Mouse (Mus musculus): ENCODE results near the gene Piezo1. TPM values are rescaled to one million over a fixed set of nuclear protein-coding genes. Genes with fewer than 3 reads are reported as not detected.

The Piezo1 gene
- total and polyA plus RNA-seq, 3 experiments: 21.1 to 59.7 (median 41.6) TPM

DNA sequence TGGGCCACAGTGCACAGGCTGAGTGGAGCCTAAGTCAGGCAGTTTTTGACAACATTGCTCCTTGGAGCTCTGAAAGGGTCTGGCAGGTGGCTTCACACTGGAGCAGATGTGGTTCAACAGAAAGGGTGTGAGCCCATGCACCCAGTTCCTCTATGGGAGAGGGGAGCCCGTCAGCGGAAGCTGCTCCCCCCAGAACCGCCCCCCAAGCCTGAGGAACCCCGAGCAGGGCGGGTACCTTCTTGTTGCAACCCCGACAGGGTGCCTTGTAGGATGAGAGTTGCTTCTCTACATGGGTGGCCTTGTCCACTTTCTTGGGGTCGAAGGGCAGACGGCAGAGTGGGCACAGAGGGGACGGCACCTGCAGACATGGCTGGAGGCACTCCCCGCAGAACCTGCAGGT is 81.2 kb downstream of the Piezo1 start:
- peaks cover 9 to 21% of the 10 kb centered on the region in 2 experiments for H3K4me1 ChIP-seq (ENCODE audit: control insufficient read depth in 1 of 2, insufficient read depth in 2 of 2)
- H3K27ac ChIP-seq (ENCODE audit: insufficient read depth, low read depth): no peak overlapping the region
- in situ Hi-C loops (cut with MboI; ENCODE audit: low pct_ligation_motif_present, low pct_unique_long_range_greater_than_20kb, low sequenced_read_pairs) (no loop called here), dilution Hi-C loops (cut with MboI; ENCODE audit: extremely low pct_ligation_motif_present, extremely low pct_unique_long_range_greater_than_20kb, low sequenced_read_pairs) (no loop called here)
- H3K9me3 ChIP-seq (replicated peaks; ENCODE audit: low read length): no peaks in the 10 kb centered on the region
- no peak overlapping the region for H3K9ac ChIP-seq (ENCODE audit: insufficient read depth, low read depth)
- no peak for DNase-seq (ENCODE audit: extremely low read depth)
- no peak overlapping the region for H3K4me2 ChIP-seq (ENCODE audit: insufficient read depth, low read depth, poor library complexity, severe bottlenecking)
- TF ChIP-seq UBTF (IDR thresholded peaks at IDR 0.05; ENCODE audit: low read depth, low read length) (no peak), ETS1 (conservative IDR thresholded peaks at IDR 0.05; ENCODE audit: low read depth, low read length) (no peak), SIN3A (IDR thresholded peaks at IDR 0.05; ENCODE audit: low read length) (no peak), POLR2AphosphoS2 (IDR thresholded peaks at IDR 0.05; ENCODE audit: low read depth, low read length) (no peak), MYC (IDR thresholded peaks at IDR 0.05; ENCODE audit: low read depth, low read length) (no peak), ZNF384 (IDR thresholded peaks at IDR 0.05; ENCODE audit: low read depth, low read length) (no peak), BHLHE40 (IDR thresholded peaks at IDR 0.05; ENCODE audit: low read depth, low read length) (no peak), POLR2A (IDR thresholded peaks at IDR 0.05; ENCODE audit: low read depth, low read length) (no peak), ZC3H11A (IDR thresholded peaks at IDR 0.05; ENCODE audit: low read depth, low read length) (no peak), USF1 (IDR thresholded peaks at IDR 0.05; ENCODE audit: low read depth, low read length) (no peak), NELFE (IDR thresholded peaks at IDR 0.05; ENCODE audit: low read depth, low read length) (no peak), KAT2A (IDR thresholded peaks at IDR 0.05; ENCODE audit: insufficient replicate concordance, low read length) (no peak), JUND (conservative IDR thresholded peaks at IDR 0.05; ENCODE audit: low read depth, low read length) (no peak), CHD2 (IDR thresholded peaks at IDR 0.05; ENCODE audit: low read length) (no peak), MAZ (IDR thresholded peaks at IDR 0.05; ENCODE audit: low read depth, low read length) (no peak), ELF1 (IDR thresholded peaks at IDR 0.05; ENCODE audit: low read depth, low read length) (no peak), JUN (IDR thresholded peaks at IDR 0.05; ENCODE audit: insufficient read depth, low read depth, low read length) (no peak), USF2 (conservative IDR thresholded peaks at IDR 0.05; ENCODE audit: low read depth, low read length) (no peak), E2F4 (IDR thresholded peaks at IDR 0.05; ENCODE audit: insufficient replicate concordance, low read depth, low read length) (no peak)
- H3K79me2 ChIP-seq (replicated peaks; ENCODE audit: control insufficient read depth, extremely low read depth, insufficient read depth, poor library complexity, severe bottlenecking): peaks cover 3% of the 10 kb centered on the region; the same call in 1 of the 2 replicates
- H3K27me3 ChIP-seq (replicated peaks): no peaks in the 10 kb centered on the region
- peaks cover 23 to 84% of the 10 kb centered on the region in 2 experiments for H3K36me3 ChIP-seq (replicated peaks in 1 of 2; ENCODE audit: control insufficient read depth in 1 of 2, insufficient read depth in 1 of 2, low read length in 1 of 2)
- H3K4me3 ChIP-seq (replicated peaks in 1 of 3; ENCODE audit: low read depth in 2 of 3, low read length in 2 of 3, poor library complexity in 1 of 3): no peak overlapping the region

GRCm38 (mm10) chr8:122469407-122469806 is 81.7 kb downstream of the Piezo1 start:
- H3K4me3 ChIP-seq (replicated peaks in 1 of 3; ENCODE audit: low read depth in 2 of 3, low read length in 2 of 3, poor library complexity in 1 of 3): no peak overlapping the region
- no peak overlapping the region for H3K27ac ChIP-seq (ENCODE audit: insufficient read depth, low read depth)
- DNase-seq (ENCODE audit: extremely low read depth): no peak
- dilution Hi-C loops (cut with MboI; ENCODE audit: extremely low pct_ligation_motif_present, extremely low pct_unique_long_range_greater_than_20kb, low sequenced_read_pairs) (no loop called here), in situ Hi-C loops (cut with MboI; ENCODE audit: low pct_ligation_motif_present, low pct_unique_long_range_greater_than_20kb, low sequenced_read_pairs) (no loop called here)
- no peaks in the 10 kb centered on the region for H3K9me3 ChIP-seq (replicated peaks; ENCODE audit: low read length)
- peaks cover 5 to 15% of the 10 kb centered on the region in 2 experiments for H3K4me1 ChIP-seq (ENCODE audit: control insufficient read depth in 1 of 2, insufficient read depth in 2 of 2)
- H3K36me3 ChIP-seq (replicated peaks in 1 of 2; ENCODE audit: control insufficient read depth in 1 of 2, insufficient read depth in 1 of 2, low read length in 1 of 2): peaks cover 23 to 86% of the 10 kb centered on the region in 2 experiments
- H3K79me2 ChIP-seq (replicated peaks; ENCODE audit: control insufficient read depth, extremely low read depth, insufficient read depth, poor library complexity, severe bottlenecking): no peaks in the 10 kb centered on the region
- no peak for TF ChIP-seq RAD21 (IDR thresholded peaks at IDR 0.05; ENCODE audit: low read depth, low read length)
- TF ChIP-seq RCOR1 (conservative IDR thresholded peaks at IDR 0.05; ENCODE audit: low read depth, low read length): no peak
- no peak for TF ChIP-seq TCF12 (IDR thresholded peaks at IDR 0.05; ENCODE audit: low read depth, low read length)
- no peak for TF ChIP-seq TBP (conservative IDR thresholded peaks at IDR 0.05; ENCODE audit: low read depth, low read length)
- no peak for TF ChIP-seq USF2 (conservative IDR thresholded peaks at IDR 0.05; ENCODE audit: low read depth, low read length)
- no peak for TF ChIP-seq CHD2 (IDR thresholded peaks at IDR 0.05; ENCODE audit: low read length)
- TF ChIP-seq ZC3H11A (IDR thresholded peaks at IDR 0.05; ENCODE audit: low read depth, low read length): no peak
- TF ChIP-seq ELF1 (IDR thresholded peaks at IDR 0.05; ENCODE audit: low read depth, low read length): no peak
- no peak for TF ChIP-seq SIN3A (IDR thresholded peaks at IDR 0.05; ENCODE audit: low read length)
- TF ChIP-seq IRF4 (IDR thresholded peaks at IDR 0.05; ENCODE audit: low read depth, low read length): no peak
- TF ChIP-seq MAFK (IDR thresholded peaks at IDR 0.05; ENCODE audit: insufficient replicate concordance, low read length): no peak
- TF ChIP-seq CHD1 (IDR thresholded peaks at IDR 0.05; ENCODE audit: low read depth, low read length): no peak
- no peak for TF ChIP-seq NRF1 (IDR thresholded peaks at IDR 0.05; ENCODE audit: low read depth, low read length)
- TF ChIP-seq KAT2A (IDR thresholded peaks at IDR 0.05; ENCODE audit: insufficient replicate concordance, low read length): no peak
- TF ChIP-seq BHLHE40 (IDR thresholded peaks at IDR 0.05; ENCODE audit: low read depth, low read length): no peak
- TF ChIP-seq MAZ (IDR thresholded peaks at IDR 0.05; ENCODE audit: low read depth, low read length): no peak
- TF ChIP-seq HCFC1 (IDR thresholded peaks at IDR 0.05; ENCODE audit: low read depth, low read length): no peak
- TF ChIP-seq JUND (conservative IDR thresholded peaks at IDR 0.05; ENCODE audit: low read depth, low read length): no peak
- no peak for TF ChIP-seq POLR2AphosphoS2 (IDR thresholded peaks at IDR 0.05; ENCODE audit: low read depth, low read length)
- no peak overlapping the region for H3K4me2 ChIP-seq (ENCODE audit: insufficient read depth, low read depth, poor library complexity, severe bottlenecking)
- no peak overlapping the region for H3K9ac ChIP-seq (ENCODE audit: insufficient read depth, low read depth)
- no peaks in the 10 kb centered on the region for H3K27me3 ChIP-seq (replicated peaks)
